Mouse (Mus musculus) kidney, postnatal 4 days (tissue): ENCODE data around the gene Tas1r3.

ENCODE experiments used
- DNase-seq, 2 experiments: peaks; one replicate each; pipeline ENCODE4 v3.0.0; 2021; ENCODE audit warnings: mixed read lengths in 2 of 2

Gene Tas1r3

GRCm38 (mm10) chr4:155863001-155863400 lies at the start of gene Tas1r3:
Gene Tas1r3 (minus strand): TSS chr4:155863362.
- no peak for DNase-seq

- DNase-seq, result peak in 1 of 2 experiments; percentile 0
These were observed 45.6 kb upstream of the Tas1r3 start for GRCm38 (mm10) chr4:155908751-155909150.

GRCm38 (mm10) chr4:155908281-155908680 lies 45.1 kb upstream of the Tas1r3 start:
- DNase-seq, result peak in 1 of 2 experiments; percentile 1

- peak in 1 of 2 experiments; percentile 1 for DNase-seq
These were observed 43.8 kb upstream of the Tas1r3 start for GRCm38 (mm10) chr4:155907003-155907402.

- peak in 1 of 2 experiments; percentile 1 for DNase-seq
These were observed 43.0 kb upstream of the Tas1r3 start for GRCm38 (mm10) chr4:155906125-155906524.

- no peak for DNase-seq
These were observed 42.5 kb upstream of the Tas1r3 start for GRCm38 (mm10) chr4:155905634-155906033.

- peak; percentile 49 to 60 for DNase-seq
These were observed 41.3 kb upstream of the Tas1r3 start for GRCm38 (mm10) chr4:155904318-155905102.

GRCm38 (mm10) chr4:155903246-155903645 lies 40.1 kb upstream of the Tas1r3 start:
- peak in 1 of 2 experiments; percentile 0 for DNase-seq

- peak; percentile 59 to 69 for DNase-seq
These were observed 38.0 kb upstream of the Tas1r3 start for GRCm38 (mm10) chr4:155901205-155901604.

- no peak for DNase-seq
These were observed 36.2 kb upstream of the Tas1r3 start for GRCm38 (mm10) chr4:155899355-155899754.

- DNase-seq, result no peak
These were observed 35.2 kb upstream of the Tas1r3 start for GRCm38 (mm10) chr4:155898318-155898717.

- DNase-seq, result peak in 1 of 2 experiments; percentile 1
These were observed 33.3 kb upstream of the Tas1r3 start for GRCm38 (mm10) chr4:155896461-155896860.

- peak in 1 of 2 experiments; percentile 0 for DNase-seq
These were observed 32.7 kb upstream of the Tas1r3 start for GRCm38 (mm10) chr4:155895826-155896225.

- peak; percentile 65 to 78 for DNase-seq
These were observed 32.1 kb upstream of the Tas1r3 start for GRCm38 (mm10) chr4:155895216-155895615.

GRCm38 (mm10) chr4:155894311-155894881 lies 31.2 kb upstream of the Tas1r3 start:
- peak; percentile 60 to 73 for DNase-seq

GRCm38 (mm10) chr4:155893212-155893690 lies 30.1 kb upstream of the Tas1r3 start:
- DNase-seq, result peak in 1 of 2 experiments; percentile 1

- peak; percentile 54 to 71 for DNase-seq
These were observed 29.5 kb upstream of the Tas1r3 start for GRCm38 (mm10) chr4:155892438-155893211.

- DNase-seq, result peak; percentile 89 to 94
These were observed 28.9 kb upstream of the Tas1r3 start for GRCm38 (mm10) chr4:155892017-155892416.

- DNase-seq, result peak; percentile 99
These were observed 28.4 kb upstream of the Tas1r3 start, which contains the start of the genes Pusl1 and Acap3 for GRCm38 (mm10) chr4:155891551-155892001. Gene Pusl1 (minus strand): TSS chr4:155891781. Gene Acap3 (plus strand): TSS chr4:155891822.

- DNase-seq, result no peak
These were observed 27.9 kb upstream of the Tas1r3 start for GRCm38 (mm10) chr4:155891011-155891471.

GRCm38 (mm10) chr4:155889316-155889715 lies 26.2 kb upstream of the Tas1r3 start:
- no peak for DNase-seq

- DNase-seq, result no peak
These were observed 25.0 kb upstream of the Tas1r3 start for GRCm38 (mm10) chr4:155888181-155888580.

- DNase-seq, result no peak
These were observed 24.5 kb upstream of the Tas1r3 start for GRCm38 (mm10) chr4:155887674-155888073.
